Mouse (Mus musculus): ENCODE data around the gene Gnb1l. TPM values are rescaled to one million over a fixed set of nuclear protein-coding genes. Genes with fewer than 3 reads are reported as not detected.

Gnb1l gene
- polyA plus RNA-seq, 2 experiments: 6.0 to 7.7 TPM

GRCm38 (mm10) chr16:18586906-18587546, 88.5 kb downstream of the Gnb1l start:
- TF ChIP-seq CTCF (IDR thresholded peaks at IDR 0.05; ENCODE audit: low read depth) (no peak), EP300 (IDR thresholded peaks at IDR 0.05; ENCODE audit: low read depth) (no peak)
- Histone ChIP-seq H3K27me3 (ENCODE audit: control insufficient read depth, insufficient read depth, low read length) (peaks cover 100% of the 10 kb centered on the region), H3K4me1 (replicated peaks; ENCODE audit: control insufficient read depth in 2 of 2, insufficient read depth in 2 of 2, low read length in 1 of 2) (no peaks in the 10 kb centered on the region), H3K9ac (replicated peaks) (no peak overlapping the region), H3K36me3 (replicated peaks; ENCODE audit: control insufficient read depth, insufficient read depth, low read depth) (no peaks in the 10 kb centered on the region), H3K4me3 (ENCODE audit: insufficient read depth in 1 of 2, low read depth in 2 of 2, low read length in 2 of 2) (peak overlapping the region in 1 of 2 experiments; percentile 25; a peak in 2 of 4 replicates), H3K9me3 (ENCODE audit: control insufficient read depth, low read length) (no peaks in the 10 kb centered on the region), H3K27ac (no peak overlapping the region), H3K4me2 (ENCODE audit: low read depth) (peak overlapping the region; percentile 28; the same call in 1 of the 2 replicates)
- 2% methylated on average over 39 of the region's 62 CpGs for WGBS (ENCODE audit: insufficient replicate concordance)
- no peak for DNase-seq (ENCODE audit: low read depth in 3 of 3, low spot score in 3 of 3)
- ATAC-seq (ENCODE audit: insufficient read depth): no peak

- H3K4me2 ChIP-seq (ENCODE audit: low read depth): no peak overlapping the region
- DNase-seq (ENCODE audit: low read depth in 3 of 3, low spot score in 3 of 3): no peak
- no peak overlapping the region for H3K9ac ChIP-seq (replicated peaks)
- H3K4me1 ChIP-seq (replicated peaks; ENCODE audit: control insufficient read depth in 2 of 2, insufficient read depth in 2 of 2, low read length in 1 of 2): no peaks in the 10 kb centered on the region
- H3K36me3 ChIP-seq (replicated peaks; ENCODE audit: control insufficient read depth, insufficient read depth, low read depth): no peaks in the 10 kb centered on the region
- TF ChIP-seq CTCF (IDR thresholded peaks at IDR 0.05; ENCODE audit: low read depth) (no peak), EP300 (IDR thresholded peaks at IDR 0.05; ENCODE audit: low read depth) (no peak)
- no peak for ATAC-seq (ENCODE audit: insufficient read depth)
- 3% methylated on average over 52 of the region's 57 CpGs for WGBS (ENCODE audit: insufficient replicate concordance)
- no peak overlapping the region for H3K27ac ChIP-seq
- H3K27me3 ChIP-seq (ENCODE audit: control insufficient read depth, insufficient read depth, low read length): peaks cover 93% of the 10 kb centered on the region
- no peak overlapping the region for H3K4me3 ChIP-seq (ENCODE audit: insufficient read depth in 1 of 2, low read depth in 2 of 2, low read length in 2 of 2)
- H3K9me3 ChIP-seq (ENCODE audit: control insufficient read depth, low read length): no peaks in the 10 kb centered on the region
These were observed 89.6 kb downstream of the Gnb1l start for GRCm38 (mm10) chr16:18587847-18588737.

GRCm38 (mm10) chr16:18588738-18589055, 90.2 kb downstream of the Gnb1l start:
- no peaks in the 10 kb centered on the region for H3K9me3 ChIP-seq (ENCODE audit: control insufficient read depth, low read length)
- DNase-seq (ENCODE audit: low read depth in 3 of 3, low spot score in 3 of 3): no peak
- H3K27me3 ChIP-seq (ENCODE audit: control insufficient read depth, insufficient read depth, low read length): peaks cover 92% of the 10 kb centered on the region
- H3K9ac ChIP-seq (replicated peaks): no peak overlapping the region
- H3K36me3 ChIP-seq (replicated peaks; ENCODE audit: control insufficient read depth, insufficient read depth, low read depth): no peaks in the 10 kb centered on the region
- H3K4me1 ChIP-seq (replicated peaks; ENCODE audit: control insufficient read depth in 2 of 2, insufficient read depth in 2 of 2, low read length in 1 of 2): no peaks in the 10 kb centered on the region
- TF ChIP-seq EP300 (IDR thresholded peaks at IDR 0.05; ENCODE audit: low read depth) (no peak), CTCF (IDR thresholded peaks at IDR 0.05; ENCODE audit: low read depth) (no peak)
- 2% methylated on average over 31 of the region's 31 CpGs for WGBS (ENCODE audit: insufficient replicate concordance)
- H3K4me2 ChIP-seq (ENCODE audit: low read depth): no peak overlapping the region
- no peak overlapping the region for H3K27ac ChIP-seq
- ATAC-seq (ENCODE audit: insufficient read depth): no peak
- H3K4me3 ChIP-seq (ENCODE audit: insufficient read depth in 1 of 2, low read depth in 2 of 2, low read length in 2 of 2): no peak overlapping the region

- Histone ChIP-seq H3K4me1 (replicated peaks; ENCODE audit: control insufficient read depth in 2 of 2, insufficient read depth in 2 of 2, low read length in 1 of 2) (no peaks in the 10 kb centered on the region), H3K4me2 (ENCODE audit: low read depth) (no peak overlapping the region), H3K36me3 (replicated peaks; ENCODE audit: control insufficient read depth, insufficient read depth, low read depth) (no peaks in the 10 kb centered on the region), H3K9ac (replicated peaks) (no peak overlapping the region), H3K27ac (no peak overlapping the region), H3K9me3 (ENCODE audit: control insufficient read depth, low read length) (no peaks in the 10 kb centered on the region), H3K4me3 (ENCODE audit: insufficient read depth in 1 of 2, low read depth in 2 of 2, low read length in 2 of 2) (no peak overlapping the region), H3K27me3 (ENCODE audit: control insufficient read depth, insufficient read depth, low read length) (peaks cover 87% of the 10 kb centered on the region)
- TF ChIP-seq EP300 (IDR thresholded peaks at IDR 0.05; ENCODE audit: low read depth) (no peak), CTCF (IDR thresholded peaks at IDR 0.05; ENCODE audit: low read depth) (no peak)
- DNase-seq (ENCODE audit: low read depth in 3 of 3, low spot score in 3 of 3) (no peak), ATAC-seq (ENCODE audit: insufficient read depth) (no peak)
- 16% methylated on average over 9 of the region's 9 CpGs for WGBS (ENCODE audit: insufficient replicate concordance)
These were observed 90.6 kb downstream of the Gnb1l start for GRCm38 (mm10) chr16:18589080-18589621.

All from liver, embryonic 14.5 days (tissue).